Mouse (Mus musculus) thymus, postnatal 4 days (tissue): ENCODE measurements around the gene Gcn1l1.
"Not testable (repeated sequence)": the region's sequence is repeated elsewhere in the genome, so short reads cannot be mapped to it uniquely, and the experiment has no call there.

Source experiments
- DNase-seq: peaks from one replicate; pipeline ENCODE4 v3.0.0; 2021

The Gcn1l1 gene

DNA sequence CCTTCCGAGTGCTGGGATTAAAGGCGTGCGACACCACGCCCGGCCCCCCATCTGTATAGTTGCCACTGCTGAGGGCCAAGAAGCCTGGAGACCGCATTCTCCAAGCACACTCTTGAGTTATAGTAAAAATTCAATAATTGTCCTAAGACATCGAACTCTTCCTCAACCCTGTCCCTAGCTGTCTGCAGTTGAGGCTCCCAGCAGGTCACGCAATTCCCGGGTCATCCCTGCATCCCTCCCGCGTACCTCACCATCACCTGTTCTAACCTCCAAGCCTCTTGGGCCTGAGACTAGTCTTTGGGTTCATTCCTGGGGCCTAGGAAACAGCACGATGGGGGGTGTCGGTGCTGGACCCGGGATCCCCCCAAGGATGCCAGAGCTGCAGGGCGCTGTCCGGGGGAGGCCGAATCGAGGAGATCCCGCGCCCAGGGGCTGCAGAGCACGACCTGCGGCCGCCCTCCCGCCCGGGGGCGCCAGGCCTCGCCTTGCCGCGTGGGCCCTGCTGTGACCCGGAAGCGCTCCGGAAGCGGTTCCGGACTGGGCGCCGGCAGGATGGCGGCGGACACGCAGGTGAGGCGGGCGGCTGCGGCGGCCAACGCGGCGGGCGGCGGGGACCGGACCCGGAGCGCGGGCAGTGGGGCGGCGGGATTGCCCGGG is at the start of gene Gcn1l1:
Gene Gcn1l1, plus strand, starts transcription at position 518 of the 657 bp plus-strand sequence.
- DNase-seq, result peak; percentile 87

- peak; percentile 68 for DNase-seq
Observed at GRCm38 (mm10) chr5:115516081-115516907, 48.8 kb upstream of the Gcn1l1 start.

DNA sequence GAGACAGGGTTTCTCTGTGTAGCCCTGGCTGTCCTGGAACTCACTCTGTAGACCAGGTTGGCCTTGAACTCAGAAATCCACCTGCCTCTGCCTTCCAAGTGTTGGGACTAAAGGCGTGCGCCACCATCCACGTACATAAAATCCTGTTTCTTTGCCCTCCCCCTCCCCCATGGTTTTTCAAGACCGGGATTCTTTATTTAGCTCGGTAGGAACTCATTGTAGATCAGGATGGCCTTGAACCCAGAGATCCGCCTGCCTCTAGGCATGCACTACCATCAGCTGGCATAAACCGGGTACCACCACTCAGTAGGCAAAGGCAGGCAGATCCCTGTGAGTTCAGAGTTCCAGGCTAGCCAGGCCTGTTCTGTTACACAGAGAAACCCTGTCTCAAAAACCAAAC is 48.1 kb upstream of the Gcn1l1 start:
- peak; percentile 31 for DNase-seq

DNA sequence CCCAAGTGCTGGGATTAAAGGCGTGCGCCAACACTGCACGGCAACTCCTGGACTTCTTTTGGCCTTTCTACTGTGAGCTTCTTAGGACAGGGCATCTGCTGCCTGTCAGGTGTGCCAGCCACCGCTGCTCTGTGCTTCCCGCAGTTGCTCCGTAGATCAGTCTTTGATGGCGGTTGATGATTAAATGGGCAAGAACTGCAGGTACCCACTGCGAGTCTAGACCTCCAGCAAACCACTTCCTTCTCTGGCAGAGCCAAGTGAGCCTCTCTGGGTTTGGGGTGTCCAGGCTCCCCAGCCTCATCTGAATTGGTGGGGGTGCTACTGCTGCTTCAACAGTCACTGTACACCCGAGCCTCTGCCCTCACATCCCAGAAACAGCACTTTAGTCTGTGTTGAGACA is 47.6 kb upstream of the Gcn1l1 start:
- DNase-seq, result peak; percentile 34

GRCm38 (mm10) chr5:115518214-115518613 is 46.8 kb upstream of the Gcn1l1 start:
- not testable (repeated sequence) for DNase-seq

DNA sequence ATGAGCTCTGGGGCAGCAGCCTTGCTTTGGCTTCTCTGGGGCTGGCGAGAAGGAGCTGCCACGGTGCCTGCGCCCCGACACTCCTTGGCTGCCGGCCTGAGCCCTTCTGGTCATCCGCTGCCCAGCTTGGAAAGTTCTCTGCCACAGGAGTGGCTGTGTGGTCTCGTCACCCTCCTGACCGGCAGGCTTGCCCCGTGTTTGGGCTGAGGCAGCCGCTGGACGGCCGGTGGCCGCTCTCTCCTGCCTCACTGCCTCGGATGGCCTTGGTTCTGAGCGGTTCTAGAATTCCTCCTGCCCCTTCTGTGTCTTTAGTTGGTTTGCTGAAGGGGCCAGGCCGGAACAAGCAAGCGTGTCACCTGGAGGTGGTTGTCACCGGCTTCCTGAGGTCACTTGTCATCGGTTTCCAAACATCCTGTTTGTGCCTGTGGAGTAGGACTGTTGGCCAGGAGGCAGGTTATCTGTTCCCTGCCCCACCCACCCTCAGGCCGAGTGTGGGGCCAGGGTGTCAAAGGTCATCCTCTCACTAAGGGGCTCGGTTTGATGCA is 44.7 kb upstream of the Gcn1l1 start:
- DNase-seq, result peak; percentile 26

- peak; percentile 74 for DNase-seq
Observed at GRCm38 (mm10) chr5:115521553-115522461, 43.2 kb upstream of the Gcn1l1 start.

GRCm38 (mm10) chr5:115522531-115522930 is 42.5 kb upstream of the Gcn1l1 start:
- no peak for DNase-seq

GRCm38 (mm10) chr5:115522981-115523499 is 42.0 kb upstream of the Gcn1l1 start:
- no peak for DNase-seq

- DNase-seq, result no peak
Observed at GRCm38 (mm10) chr5:115523971-115524370, 41.1 kb upstream of the Gcn1l1 start.

GRCm38 (mm10) chr5:115524471-115524870 is 40.6 kb upstream of the Gcn1l1 start:
- DNase-seq, result no peak

DNA sequence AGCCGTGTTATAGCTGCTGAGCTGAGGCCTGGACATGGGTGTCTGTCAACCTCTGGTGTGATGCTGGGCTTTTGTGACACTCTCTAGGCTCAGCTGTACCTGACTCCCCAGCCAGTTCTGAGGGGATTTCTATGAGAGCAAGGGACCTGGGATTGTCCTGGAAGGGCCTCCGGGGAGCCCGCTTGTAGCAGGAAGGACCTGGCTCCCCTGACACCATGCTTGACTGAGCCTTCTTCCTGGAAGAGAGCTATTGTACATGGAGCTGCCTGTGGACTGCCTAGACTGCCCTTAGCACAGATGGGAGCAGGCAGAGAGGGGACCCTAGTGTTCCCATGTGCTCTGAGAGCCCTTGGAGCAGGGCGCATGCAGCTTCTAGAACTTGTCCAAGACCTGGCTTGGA is 39.6 kb upstream of the Gcn1l1 start:
- no peak for DNase-seq

DNA sequence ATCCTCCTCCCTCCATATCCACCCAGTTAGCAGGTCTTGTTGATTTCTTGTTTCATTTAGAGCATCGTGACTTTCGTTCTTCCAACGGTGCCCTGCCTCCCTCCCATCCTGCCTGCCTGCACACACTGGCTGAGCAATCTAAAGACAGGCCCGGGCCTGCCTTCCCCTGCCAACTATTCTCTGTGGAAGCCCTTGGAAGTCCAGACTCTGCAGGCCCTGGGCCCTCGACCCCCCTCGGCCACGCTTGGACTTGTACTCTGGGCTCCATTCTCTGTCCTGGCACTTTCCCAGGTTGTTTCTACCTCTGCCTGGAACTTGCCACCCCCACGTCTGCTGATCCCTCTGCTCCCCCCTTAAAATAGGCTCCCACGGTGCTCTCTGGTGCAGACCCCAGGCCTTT is 39.1 kb upstream of the Gcn1l1 start:
- DNase-seq, result no peak

DNA sequence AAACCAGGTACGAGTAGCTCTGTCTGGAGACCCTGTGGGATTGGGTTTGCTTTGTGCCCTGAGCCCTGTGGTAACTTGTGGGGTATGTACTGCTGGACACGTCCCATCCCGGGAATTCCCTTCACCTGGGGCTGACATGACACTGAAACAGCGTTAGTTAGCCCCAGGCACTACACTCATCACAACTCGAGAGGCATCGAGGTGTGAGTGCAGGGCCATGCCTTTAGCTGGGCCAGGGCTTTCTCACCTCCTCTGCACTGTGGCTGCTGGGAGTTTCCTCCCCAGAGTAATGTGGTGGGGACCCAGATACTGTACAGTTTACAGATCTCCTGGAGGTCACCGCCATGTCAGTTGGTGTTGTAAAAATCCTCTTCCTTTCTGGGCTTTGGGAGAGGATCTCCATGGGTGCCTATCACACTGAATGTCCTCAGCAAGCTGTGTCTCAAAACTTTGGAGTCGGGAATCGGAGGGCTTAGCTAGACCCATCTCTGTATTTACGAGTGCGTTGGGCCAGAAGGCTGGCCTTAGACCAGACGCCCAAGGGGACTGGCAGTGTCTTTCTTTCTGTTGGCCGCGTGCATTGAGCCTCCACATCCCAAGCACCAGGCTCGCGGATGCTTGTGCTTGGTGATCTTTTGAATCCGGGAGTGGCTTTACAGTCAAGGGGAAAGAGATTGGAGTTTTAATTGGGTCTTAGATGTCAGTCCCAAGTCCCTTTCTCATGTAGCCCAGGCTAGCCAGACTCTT is 38.4 kb upstream of the Gcn1l1 start:
- no peak for DNase-seq

DNA sequence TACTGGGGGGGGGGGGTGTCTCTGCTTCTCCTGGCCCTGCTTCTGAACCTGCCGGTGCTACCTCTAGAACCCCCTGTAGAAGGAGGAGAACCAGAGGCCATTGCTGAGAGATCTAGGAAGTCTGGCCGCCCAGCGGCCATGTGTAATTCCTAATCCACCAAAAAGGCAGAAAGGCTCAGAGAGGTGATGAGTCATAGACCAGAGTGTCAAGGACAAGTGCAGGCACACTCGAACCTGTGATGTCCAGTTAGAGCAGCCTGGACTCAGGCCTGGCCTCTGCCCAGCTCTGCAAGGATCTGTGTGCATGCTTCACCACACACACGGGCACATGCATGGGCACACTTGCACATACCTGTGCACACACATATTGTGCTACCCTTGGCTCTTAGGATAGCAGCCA is 36.9 kb upstream of the Gcn1l1 start:
- DNase-seq, result no peak

DNA sequence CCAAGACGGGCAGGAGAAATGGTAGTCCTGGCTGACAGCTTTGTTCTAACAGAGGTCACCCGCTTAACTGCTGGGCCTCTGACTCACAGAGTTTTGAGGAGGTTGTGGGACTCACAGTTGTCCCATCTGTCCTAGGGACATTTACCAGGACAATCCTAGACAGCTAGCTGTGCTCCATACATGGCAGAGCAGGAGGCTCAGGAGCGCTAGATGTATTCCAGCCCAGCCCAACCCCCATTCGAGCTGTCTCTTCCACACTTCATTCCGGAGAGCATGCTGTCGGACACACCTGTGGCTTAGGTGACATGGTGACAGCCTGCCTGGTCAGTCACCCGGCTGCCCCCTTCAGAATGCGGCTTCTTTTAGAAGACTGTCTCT is 35.7 kb upstream of the Gcn1l1 start:
- no peak for DNase-seq

DNA sequence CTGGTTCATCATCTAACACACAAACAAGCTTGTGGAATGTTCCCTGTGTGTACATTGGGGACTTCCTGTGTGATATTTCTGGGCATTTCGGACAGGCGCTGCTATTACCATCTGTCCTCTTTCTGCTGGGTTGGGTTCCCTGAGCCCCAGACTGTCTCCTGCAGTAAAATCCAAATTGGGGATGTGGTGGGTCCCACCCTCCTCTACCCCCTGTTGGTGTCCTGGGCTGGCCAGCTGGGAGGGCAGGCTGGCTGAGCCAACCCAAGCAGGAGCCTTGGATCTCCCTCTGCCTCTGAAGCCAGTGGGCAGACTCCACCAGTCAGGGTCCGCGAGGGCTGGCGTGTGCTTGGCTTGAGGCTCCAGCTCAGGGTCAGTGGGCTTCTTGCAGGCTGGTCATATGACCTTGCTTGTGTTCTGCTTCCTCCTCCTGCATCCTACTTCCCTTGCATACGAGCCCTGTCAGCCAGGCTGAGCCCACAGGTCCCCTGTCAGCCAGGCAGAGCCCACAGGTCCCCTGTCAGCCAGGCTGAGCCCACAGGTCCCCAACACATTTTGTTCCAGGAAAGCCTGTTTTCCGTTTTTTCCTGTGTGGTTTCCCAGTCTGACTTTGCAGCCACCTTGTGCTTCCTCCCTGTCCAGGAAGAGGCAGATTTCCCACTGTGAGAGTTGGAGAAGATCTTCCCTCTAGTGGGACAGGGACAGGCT is 35.2 kb upstream of the Gcn1l1 start:
- peak; percentile 61 for DNase-seq

- DNase-seq, result peak; percentile 80
Observed at GRCm38 (mm10) chr5:115530447-115530809, 34.6 kb upstream of the Gcn1l1 start.

- peak; percentile 80 for DNase-seq
Observed at GRCm38 (mm10) chr5:115531671-115532270, 33.3 kb upstream of the Gcn1l1 start.

DNA sequence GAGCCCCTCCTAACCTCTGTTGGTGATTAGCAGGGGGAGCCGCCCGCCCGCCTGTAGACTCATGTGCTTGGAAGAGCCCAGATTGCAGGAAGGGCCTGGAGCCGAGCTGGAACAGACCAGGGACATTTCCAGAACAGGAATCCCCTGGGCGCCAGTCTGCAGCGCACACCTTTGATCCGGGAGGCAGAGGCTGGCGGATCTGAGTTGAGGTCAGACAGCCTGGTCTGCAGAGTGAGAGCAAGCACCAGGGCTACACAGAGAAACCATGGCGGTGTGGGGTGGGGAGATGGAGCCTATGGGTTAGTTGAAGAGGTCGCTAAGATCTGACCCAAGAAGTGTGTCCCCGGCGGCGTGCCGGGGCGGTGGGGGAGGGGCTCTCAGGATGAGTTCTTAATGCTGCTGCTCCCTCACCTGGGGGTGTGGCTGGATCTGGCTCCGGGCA is 30.7 kb upstream of the Gcn1l1 start:
- DNase-seq, result peak; percentile 70

DNA sequence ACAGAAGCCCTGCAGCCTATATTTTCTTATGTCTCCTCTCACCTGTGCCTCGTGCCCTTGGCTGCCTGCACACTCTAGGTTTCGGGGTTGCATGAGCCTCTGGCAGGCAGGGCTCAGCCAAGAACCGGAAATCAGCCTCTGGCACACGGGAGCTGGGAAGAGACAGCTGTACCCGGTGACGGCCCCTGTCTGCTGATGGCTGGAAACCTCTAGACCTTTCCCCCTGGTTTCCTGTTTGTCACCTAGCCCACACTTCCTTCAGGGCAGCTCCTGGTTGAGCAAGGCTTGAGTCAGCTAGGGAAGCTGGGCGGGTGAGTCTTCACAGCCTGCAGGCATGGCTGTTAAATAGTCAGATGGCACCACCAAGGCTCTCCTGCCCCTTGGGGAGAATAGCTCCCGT is 30.2 kb upstream of the Gcn1l1 start:
- peak; percentile 62 for DNase-seq
